Mouse (Mus musculus) midbrain, postnatal 0 days (tissue): Measurements from ENCODE around the gene Slc2a10. TPM values are rescaled to one million over a fixed set of nuclear protein-coding genes. Genes with fewer than 3 reads are reported as not detected.
"Not testable (repeated sequence)": the region's sequence is repeated elsewhere in the genome, so short reads cannot be mapped to it uniquely, and the experiment has no call there.

Experiments used
- ATAC-seq: fragments of 200-750 bp; cut with Nextera tagmentation; 2 replicates; pipeline ENCODE4 v1.8.0; 2017; ENCODE audit warnings: moderate number of reproducible peaks, mild to moderate bottlenecking, moderate TSS enrichment, moderate library complexity; ENCODE audit not compliant: low FRiP score
- DNase-seq: peaks from one replicate; pipeline ENCODE4 v3.0.0-alpha.2; 2015; ENCODE audit warnings: low spot score
- H3K27ac ChIP-seq: fragments of 300-500 bp; sonication (generic); 2 replicates; pipeline ENCODE4 v1.5.1; 2014; ENCODE audit warnings: low read depth, mild to moderate bottlenecking, low read length, mixed read lengths
- H3K27me3 ChIP-seq: fragments of 300-500 bp; sonication (generic); 2 replicates; pipeline ENCODE4 v1.6.1; 2014; ENCODE audit warnings: low read length, control low read depth, mixed read lengths; ENCODE audit not compliant: insufficient read depth
- H3K36me3 ChIP-seq: fragments of 300-500 bp; sonication (generic); 2 replicates; pipeline ENCODE4 v1.6.1; 2014; ENCODE audit warnings: low read length, control low read depth, mixed read lengths; ENCODE audit not compliant: insufficient read depth
- H3K4me1 ChIP-seq: fragments of 300-500 bp; sonication (generic); 2 replicates; pipeline ENCODE4 v1.6.1; 2014; ENCODE audit warnings: mild to moderate bottlenecking, control low read depth, antibody characterized with exemption, low read length, mixed read lengths; ENCODE audit not compliant: insufficient read depth
- H3K4me2 ChIP-seq: fragments of 300-500 bp; sonication (generic); 2 replicates; pipeline ENCODE4 v1.6.1; 2014; ENCODE audit warnings: low read depth, mild to moderate bottlenecking, low read length, mixed read lengths; ENCODE audit not compliant: poor library complexity, severe bottlenecking
- H3K4me3 ChIP-seq: fragments of 300-500 bp; sonication (generic); 2 replicates; pipeline ENCODE4 v1.5.1; 2014; ENCODE audit warnings: low read depth, mild to moderate bottlenecking, low read length, moderate library complexity
- H3K9ac ChIP-seq: fragments of 300-500 bp; sonication (generic); replicated peaks from 2 replicates; pipeline ENCODE4 v1.6.1; 2014; ENCODE audit warnings: mild to moderate bottlenecking, low read length, moderate library complexity, mixed read lengths; ENCODE audit not compliant: poor library complexity, severe bottlenecking
- H3K9me3 ChIP-seq: fragments of 300-500 bp; sonication (generic); 2 replicates; pipeline ENCODE4 v1.6.1; 2016; ENCODE audit warnings: low read length, control low read depth
- CTCF ChIP-seq: IDR thresholded peaks from 2 replicates; pipeline ENCODE4 v1.5.1; 2016; ENCODE audit warnings: antibody characterized with exemption, mild to moderate bottlenecking
- WGBS: fragments of 180-500 bp; shearing (Covaris S2); extraction: QIAGEN DNeasy Blood & Tissue Kit; methylation state at CpG from one replicate; pipeline ENCODE4 v1.1.7; 2014; 5-methylcytosine and 5-hydroxymethylcytosine counted together
- polyA plus RNA-seq: library from polyadenylated mRNA; unstranded; fragments of >200 nt; fragmentation: Nextera tagmentation; extraction: Ambion mirVana; gene quantifications from 2 replicates; pipeline ENCODE4 v1.2.1, GENCODE M21; 2015
- total RNA-seq: library from RNA; depleted of rRNA; stranded (reverse); fragments of >200 nt; gene quantifications from 2 replicates; pipeline ENCODE4 v1.2.3, GENCODE M21; 2014

The Slc2a10 gene
- total and polyA plus RNA-seq, 2 experiments from 2014 or later, result 1.9 to 2.5 TPM

GRCm38 (mm10) chr2:165548627-165549026 lies 45.0 kb downstream of the Slc2a10 start:
- no peak for TF ChIP-seq CTCF
- H3K9me3 ChIP-seq, result no peaks in the 10 kb centered on the region
- H3K27ac ChIP-seq, result no peak overlapping the region
- DNase-seq (no peak), ATAC-seq (no peak)
- H3K4me2 ChIP-seq, result no peak overlapping the region
- H3K4me1 ChIP-seq, result no peaks in the 10 kb centered on the region
- H3K27me3 ChIP-seq, result no peaks in the 10 kb centered on the region
- no peaks in the 10 kb centered on the region for H3K36me3 ChIP-seq
- no peak overlapping the region for H3K9ac ChIP-seq
- WGBS, result 36% methylated on average over 6 of the region's 6 CpGs
- no peak overlapping the region for H3K4me3 ChIP-seq

- H3K27ac ChIP-seq, H3K4me3 ChIP-seq, ATAC-seq, DNase-seq, H3K36me3 ChIP-seq, H3K9ac ChIP-seq, H3K4me2 ChIP-seq, H3K4me1 ChIP-seq, H3K27me3 ChIP-seq, H3K9me3 ChIP-seq: not testable (repeated sequence)
- WGBS, result 76% methylated on average over 7 of the region's 7 CpGs
- TF ChIP-seq CTCF, result peak; percentile 39
These were observed 46.8 kb downstream of the Slc2a10 start for GRCm38 (mm10) chr2:165550410-165550809.

- no peaks in the 10 kb centered on the region for H3K4me1 ChIP-seq
- H3K9ac ChIP-seq, result no peak overlapping the region
- no peak for DNase-seq
- H3K9me3 ChIP-seq, result no peaks in the 10 kb centered on the region
- H3K27ac ChIP-seq, result no peak overlapping the region
- ATAC-seq, result no peak
- H3K36me3 ChIP-seq, result no peaks in the 10 kb centered on the region
- TF ChIP-seq CTCF, result no peak
- WGBS, result 30% methylated on average over 9 of the region's 9 CpGs
- H3K27me3 ChIP-seq, result no peaks in the 10 kb centered on the region
- H3K4me2 ChIP-seq, result no peak overlapping the region
- H3K4me3 ChIP-seq, result no peak overlapping the region
These were observed 50.5 kb downstream of the Slc2a10 start for GRCm38 (mm10) chr2:165554066-165554465.

GRCm38 (mm10) chr2:165557278-165557677 lies 53.7 kb downstream of the Slc2a10 start:
- DNase-seq (no peak), ATAC-seq (no peak)
- no peak overlapping the region for H3K27ac ChIP-seq
- no peak overlapping the region for H3K4me3 ChIP-seq
- H3K27me3 ChIP-seq, result no peaks in the 10 kb centered on the region
- no peaks in the 10 kb centered on the region for H3K4me1 ChIP-seq
- H3K9ac ChIP-seq, result no peak overlapping the region
- no peak for TF ChIP-seq CTCF
- H3K9me3 ChIP-seq, result no peaks in the 10 kb centered on the region
- no peak overlapping the region for H3K4me2 ChIP-seq
- WGBS, result 92% methylated on average over 7 of the region's 7 CpGs
- no peaks in the 10 kb centered on the region for H3K36me3 ChIP-seq

GRCm38 (mm10) chr2:165558916-165559315 lies 55.3 kb downstream of the Slc2a10 start:
- H3K27ac ChIP-seq, result no peak overlapping the region
- 0 out of 2 replicates have a peak, but pooled peaks cover 4% of the 10 kb centered on the region for H3K27me3 ChIP-seq
- no peaks in the 10 kb centered on the region for H3K36me3 ChIP-seq
- 60% methylated on average over 11 of the region's 11 CpGs for WGBS
- peaks cover 6% of the 10 kb centered on the region; the same call in 1 of the 2 replicates for H3K4me1 ChIP-seq
- H3K4me3 ChIP-seq, result no peak overlapping the region
- DNase-seq, result no peak
- no peak overlapping the region for H3K9ac ChIP-seq
- no peak for TF ChIP-seq CTCF
- no peaks in the 10 kb centered on the region for H3K9me3 ChIP-seq
- H3K4me2 ChIP-seq, result no peak overlapping the region
- ATAC-seq, result no peak

GRCm38 (mm10) chr2:165559506-165560235 lies 56.1 kb downstream of the Slc2a10 start:
- H3K4me3 ChIP-seq, result no peak overlapping the region
- no peak for TF ChIP-seq CTCF
- no peak overlapping the region for H3K4me2 ChIP-seq
- no peak for DNase-seq
- H3K9ac ChIP-seq, result no peak overlapping the region
- H3K27me3 ChIP-seq, result 0 out of 2 replicates have a peak, but pooled peaks cover 4% of the 10 kb centered on the region
- 31% methylated on average over 10 of the region's 11 CpGs for WGBS
- ATAC-seq, result no peak
- H3K4me1 ChIP-seq, result peaks cover 6% of the 10 kb centered on the region; the same call in 1 of the 2 replicates
- no peaks in the 10 kb centered on the region for H3K9me3 ChIP-seq
- H3K27ac ChIP-seq, result no peak overlapping the region
- H3K36me3 ChIP-seq, result no peaks in the 10 kb centered on the region
